Mouse (Mus musculus): ENCODE measurements at regions not wholly inside any gene's neighbourhood (a gene's known extent, or its start where the extent isn't known, plus 50 kb on each side); places are given as distances from the start of the nearest gene placed in this dataset.

GRCm38 (mm10) chr4:54718083-54718482 is 226.8 kb upstream of the Zfp462 start:
- DNase-seq (ENCODE audit: low read depth, low spot score), result no peak
- Histone ChIP-seq H3K9ac (ENCODE audit: insufficient read depth, low read depth, low read length, poor library complexity, severe bottlenecking) (no peak overlapping the region), H3K36me3 (ENCODE audit: control insufficient read depth, insufficient read depth, low read length, poor library complexity, severe bottlenecking) (no peaks in the 10 kb centered on the region), H3K9me3 (ENCODE audit: control insufficient read depth, insufficient read depth, low read depth, low read length) (no peaks in the 10 kb centered on the region), H3K27ac (ENCODE audit: insufficient read depth, low read depth, low read length, poor library complexity, severe bottlenecking) (no peak overlapping the region), H3K4me1 (ENCODE audit: control insufficient read depth in 2 of 2, insufficient read depth in 2 of 2, low read length in 2 of 2, poor library complexity in 1 of 2) (no peaks in the 10 kb centered on the region), H3K4me3 (ENCODE audit: insufficient read depth in 1 of 2, low read depth in 1 of 2, low read length in 2 of 2, poor library complexity in 1 of 2, severe bottlenecking in 1 of 2) (no peak overlapping the region)
- in situ Hi-C loops (cut with MboI; ENCODE audit: low sequenced_read_pairs in 2 of 2, unreplicated experiment in 2 of 2), result no loop called here
- TF ChIP-seq CHD2 (IDR thresholded peaks at IDR 0.05; ENCODE audit: low read depth, low read length) (no peak), HCFC1 (IDR thresholded peaks at IDR 0.05; ENCODE audit: borderline replicate concordance, insufficient read depth, low read length) (no peak), ZNF384 (IDR thresholded peaks at IDR 0.05; ENCODE audit: low read depth, low read length) (no peak), MAFK (IDR thresholded peaks at IDR 0.05; ENCODE audit: insufficient read depth, low read depth, low read length) (no peak), ZC3H11A (IDR thresholded peaks at IDR 0.05; ENCODE audit: borderline replicate concordance, low read depth, low read length) (no peak)

- Histone ChIP-seq H3K4me3 (ENCODE audit: insufficient read depth in 1 of 2, low read depth in 1 of 2, low read length in 2 of 2, poor library complexity in 1 of 2, severe bottlenecking in 1 of 2) (no peak overlapping the region), H3K27ac (ENCODE audit: insufficient read depth, low read depth, low read length, poor library complexity, severe bottlenecking) (no peak overlapping the region), H3K9ac (ENCODE audit: insufficient read depth, low read depth, low read length, poor library complexity, severe bottlenecking) (no peak overlapping the region), H3K36me3 (ENCODE audit: control insufficient read depth, insufficient read depth, low read length, poor library complexity, severe bottlenecking) (no peaks in the 10 kb centered on the region), H3K9me3 (ENCODE audit: control insufficient read depth, insufficient read depth, low read depth, low read length) (no peaks in the 10 kb centered on the region), H3K4me1 (ENCODE audit: control insufficient read depth in 2 of 2, insufficient read depth in 2 of 2, low read length in 2 of 2, poor library complexity in 1 of 2) (no peaks in the 10 kb centered on the region)
- DNase-seq (ENCODE audit: low read depth, low spot score), result no peak
- TF ChIP-seq CHD2 (IDR thresholded peaks at IDR 0.05; ENCODE audit: low read depth, low read length) (no peak), ZNF384 (IDR thresholded peaks at IDR 0.05; ENCODE audit: low read depth, low read length) (no peak), MAFK (IDR thresholded peaks at IDR 0.05; ENCODE audit: insufficient read depth, low read depth, low read length) (no peak), ZC3H11A (IDR thresholded peaks at IDR 0.05; ENCODE audit: borderline replicate concordance, low read depth, low read length) (no peak), HCFC1 (IDR thresholded peaks at IDR 0.05; ENCODE audit: borderline replicate concordance, insufficient read depth, low read length) (no peak)
- in situ Hi-C loops (cut with MboI; ENCODE audit: low sequenced_read_pairs in 2 of 2, unreplicated experiment in 2 of 2), result no loop called here
Measured at GRCm38 (mm10) chr4:54739001-54739400, 205.8 kb upstream of the Zfp462 start.

GRCm38 (mm10) chr4:54751458-54751857 is 193.4 kb upstream of the Zfp462 start:
- TF ChIP-seq ZC3H11A (IDR thresholded peaks at IDR 0.05; ENCODE audit: borderline replicate concordance, low read depth, low read length) (no peak), HCFC1 (IDR thresholded peaks at IDR 0.05; ENCODE audit: borderline replicate concordance, insufficient read depth, low read length) (no peak), ZNF384 (IDR thresholded peaks at IDR 0.05; ENCODE audit: low read depth, low read length) (no peak), MAFK (IDR thresholded peaks at IDR 0.05; ENCODE audit: insufficient read depth, low read depth, low read length) (no peak), CHD2 (IDR thresholded peaks at IDR 0.05; ENCODE audit: low read depth, low read length) (no peak)
- H3K9ac ChIP-seq (ENCODE audit: insufficient read depth, low read depth, low read length, poor library complexity, severe bottlenecking), result no peak overlapping the region
- no peaks in the 10 kb centered on the region for H3K36me3 ChIP-seq (ENCODE audit: control insufficient read depth, insufficient read depth, low read length, poor library complexity, severe bottlenecking)
- DNase-seq (ENCODE audit: low read depth, low spot score), result no peak
- no peak overlapping the region for H3K4me3 ChIP-seq (ENCODE audit: insufficient read depth in 1 of 2, low read depth in 1 of 2, low read length in 2 of 2, poor library complexity in 1 of 2, severe bottlenecking in 1 of 2)
- no peaks in the 10 kb centered on the region for H3K9me3 ChIP-seq (ENCODE audit: control insufficient read depth, insufficient read depth, low read depth, low read length)
- no peak overlapping the region for H3K27ac ChIP-seq (ENCODE audit: insufficient read depth, low read depth, low read length, poor library complexity, severe bottlenecking)
- no peaks in the 10 kb centered on the region for H3K4me1 ChIP-seq (ENCODE audit: control insufficient read depth in 2 of 2, insufficient read depth in 2 of 2, low read length in 2 of 2, poor library complexity in 1 of 2)
- in situ Hi-C loops (cut with MboI; ENCODE audit: low sequenced_read_pairs in 2 of 2, unreplicated experiment in 2 of 2), result no loop called here

- Histone ChIP-seq H3K36me3 (ENCODE audit: control insufficient read depth, insufficient read depth, low read length, poor library complexity, severe bottlenecking) (no peaks in the 10 kb centered on the region), H3K9ac (ENCODE audit: insufficient read depth, low read depth, low read length, poor library complexity, severe bottlenecking) (no peak overlapping the region), H3K4me3 (ENCODE audit: insufficient read depth in 1 of 2, low read depth in 1 of 2, low read length in 2 of 2, poor library complexity in 1 of 2, severe bottlenecking in 1 of 2) (no peak overlapping the region), H3K4me1 (ENCODE audit: control insufficient read depth in 2 of 2, insufficient read depth in 2 of 2, low read length in 2 of 2, poor library complexity in 1 of 2) (no peaks in the 10 kb centered on the region), H3K9me3 (ENCODE audit: control insufficient read depth, insufficient read depth, low read depth, low read length) (no peaks in the 10 kb centered on the region), H3K27ac (ENCODE audit: insufficient read depth, low read depth, low read length, poor library complexity, severe bottlenecking) (no peak overlapping the region)
- no peak for TF ChIP-seq HCFC1 (IDR thresholded peaks at IDR 0.05; ENCODE audit: borderline replicate concordance, insufficient read depth, low read length)
- TF ChIP-seq MAFK (IDR thresholded peaks at IDR 0.05; ENCODE audit: insufficient read depth, low read depth, low read length), result no peak
- TF ChIP-seq ZNF384 (IDR thresholded peaks at IDR 0.05; ENCODE audit: low read depth, low read length), result no peak
- in situ Hi-C loops (cut with MboI; ENCODE audit: low sequenced_read_pairs in 2 of 2, unreplicated experiment in 2 of 2), result no loop called here
- no peak for DNase-seq (ENCODE audit: low read depth, low spot score)
Measured at GRCm38 (mm10) chr4:54756441-54756840, 188.4 kb upstream of the Zfp462 start.

All from ES-E14 (cell line).